In the genomic region with DNA sequence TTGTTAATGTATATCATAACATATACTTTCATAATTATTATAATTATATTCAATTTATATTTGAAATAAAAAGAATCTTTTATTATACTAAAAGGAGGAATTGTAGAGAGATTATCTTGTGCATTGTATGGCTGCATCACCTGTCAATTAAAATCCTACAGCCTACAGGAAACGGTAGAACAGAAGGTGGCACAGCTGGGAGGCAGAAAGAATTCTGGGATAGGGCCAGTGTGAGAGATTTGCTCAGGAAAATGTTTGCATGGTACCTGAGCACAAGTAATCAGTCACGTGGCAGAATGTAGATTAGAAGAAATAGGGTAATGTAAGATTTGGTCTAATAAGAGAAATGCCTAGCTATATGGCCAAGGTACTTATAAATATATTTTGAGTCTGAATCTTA, we compare ENCODE assay signal across 22 mouse cellular contexts.
"Had no signal": no experiment of that assay in that cellular context is flagged by ENCODE, and none has a peak within 500 bp of the region (broad histone marks: within the 10 kb centered on the region; RNA-seq: fewer than 3 reads in every experiment).

No protein-coding gene starts in this region.

- H3K27ac ChIP-seq: limb, embryonic 12.5 days; limb, embryonic 15.5 days; liver, embryonic 14.5 days; macrophage; midbrain, embryonic 10.5 days; midbrain, embryonic 13.5 days; neural tube, embryonic 13.5 days; stomach, embryonic 15.5 days had no signal

- H3K36me3 ChIP-seq: limb, embryonic 12.5 days; limb, embryonic 15.5 days; neural tube, embryonic 13.5 days; stomach, embryonic 15.5 days had no signal

- H3K9me3 ChIP-seq: limb, embryonic 12.5 days; limb, embryonic 15.5 days; midbrain, embryonic 10.5 days; midbrain, embryonic 13.5 days; neural tube, embryonic 13.5 days; stomach, embryonic 15.5 days had no signal

- H3K27me3 ChIP-seq: limb, embryonic 12.5 days; limb, embryonic 15.5 days; midbrain, embryonic 13.5 days; neural tube, embryonic 13.5 days; stomach, embryonic 15.5 days had no signal

- DNase-seq: kidney, postnatal 14 days; kidney, postnatal 4 days; left cerebral cortex, postnatal 4 days; liver, postnatal 0 days; lung, embryonic 14.5 days; retina, postnatal 1 day; right cerebral cortex, postnatal 25 days; spleen, adult 18-20 months; thymus, postnatal 25 days had no signal

- H3K4me2 ChIP-seq: limb, embryonic 12.5 days; limb, embryonic 15.5 days; liver, embryonic 11.5 days; lung, embryonic 14.5 days; midbrain, embryonic 13.5 days; neural tube, embryonic 13.5 days; stomach, embryonic 15.5 days had no signal

- H3K4me1 ChIP-seq: limb, embryonic 12.5 days; limb, embryonic 15.5 days; megakaryocyte, embryonic 14.5 days; midbrain, embryonic 10.5 days; midbrain, embryonic 13.5 days; neural tube, embryonic 13.5 days; stomach, embryonic 15.5 days had no signal

- H3K9ac ChIP-seq: limb, embryonic 12.5 days; limb, embryonic 15.5 days; liver, embryonic 14.5 days; liver, postnatal 0 days; lung, embryonic 14.5 days; midbrain, embryonic 13.5 days; neural tube, embryonic 13.5 days; stomach, embryonic 15.5 days had no signal

- ATAC-seq: liver, postnatal 0 days; lung, postnatal 0 days; midbrain, embryonic 13.5 days; midbrain, embryonic 16.5 days had no signal

- H3K4me3 ChIP-seq: limb, embryonic 12.5 days; limb, embryonic 15.5 days; megakaryocyte, embryonic 14.5 days; midbrain, embryonic 10.5 days; midbrain, embryonic 13.5 days; myocyte; neural tube, embryonic 13.5 days; stomach, embryonic 15.5 days had no signal
